In the genomic region with DNA sequence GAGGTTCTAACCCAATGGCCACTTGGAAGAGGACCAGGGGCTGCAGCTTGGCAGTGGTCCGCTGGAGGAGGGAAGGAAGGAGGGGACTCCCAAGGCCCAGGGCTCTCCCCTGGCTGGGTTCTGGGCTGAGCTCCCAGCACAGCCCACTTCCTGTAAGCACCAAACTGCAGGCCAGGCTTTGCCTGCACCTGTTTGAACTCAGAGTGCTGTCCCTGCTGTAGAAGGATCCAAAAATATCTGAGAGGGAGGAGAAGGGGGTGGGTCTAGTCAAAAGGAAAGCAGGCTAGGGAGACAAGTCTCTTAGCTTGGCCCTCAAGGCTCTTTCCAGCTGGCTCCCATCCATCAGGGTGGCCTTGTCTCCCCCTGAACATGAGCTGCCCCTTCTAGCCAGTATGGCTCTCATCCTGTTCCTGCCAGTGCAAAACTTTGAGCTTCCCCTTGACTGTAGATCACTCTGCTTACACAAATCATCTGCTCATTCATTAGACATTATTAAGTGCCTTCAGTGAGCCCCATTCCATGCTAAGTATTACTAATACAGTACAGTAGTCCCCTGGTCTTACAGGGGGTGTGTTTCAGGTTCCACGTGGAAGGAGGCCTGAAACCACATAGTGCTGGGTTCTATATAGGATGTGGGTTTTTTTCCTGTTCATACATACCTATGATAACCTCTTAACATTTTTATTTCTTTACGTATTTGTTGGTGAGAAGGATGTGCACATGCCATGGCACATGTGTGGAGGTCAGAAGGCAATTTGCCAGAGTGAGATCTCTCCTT, we compare ENCODE assay signal across 10 mouse cellular contexts. TPM values are rescaled to one million over a fixed set of nuclear protein-coding genes. Genes with fewer than 3 reads are reported as not detected.
DNase-seq lines count a peak whose midpoint lies in the region; ATAC-seq and TF ChIP-seq lines count a peak whose summit lies in the region.
"Had no signal": no experiment of that assay in that cellular context is flagged by ENCODE, and none has a peak within 500 bp of the region (broad histone marks: within the 10 kb centered on the region; RNA-seq: fewer than 3 reads in every experiment).

No protein-coding gene starts in this region.

- no peak overlapping the region for H3K4me3 ChIP-seq in embryonic facial prominence, embryonic 14.5 days (ENCODE audit: low read depth, low read length)
- H3K4me3 ChIP-seq in embryonic facial prominence, embryonic 10.5 days: no peak overlapping the region
- H3K4me3 ChIP-seq in heart, adult 2 months: no peak overlapping the region
- no peak overlapping the region for H3K4me3 ChIP-seq in kidney, embryonic 15.5 days (replicated peaks)
- H3K4me3 ChIP-seq: embryonic facial prominence, embryonic 13.5 days; megakaryocyte, embryonic 14.5 days had no signal

- ATAC-seq in embryonic facial prominence, embryonic 14.5 days (ENCODE audit: low read depth): peak; percentile 81
- ATAC-seq in kidney, embryonic 15.5 days (replicated peaks; ENCODE audit: low FRiP score): peak; percentile 84

- peaks cover 10% of the 10 kb centered on the region; the same call in 1 of the 2 replicates for H3K4me1 ChIP-seq in embryonic facial prominence, embryonic 14.5 days (ENCODE audit: control insufficient read depth, insufficient read depth, low read length)
- H3K4me1 ChIP-seq in embryonic facial prominence, embryonic 10.5 days: no peaks in the 10 kb centered on the region
- peaks cover 19% of the 10 kb centered on the region for H3K4me1 ChIP-seq in heart, adult 2 months (ENCODE audit: control insufficient read depth, insufficient read depth, low read length)
- peaks cover 22% of the 10 kb centered on the region for H3K4me1 ChIP-seq in kidney, embryonic 15.5 days

- TF ChIP-seq EP300 in heart, adult 2 months (IDR thresholded peaks at IDR 0.05; ENCODE audit: insufficient read depth, low read depth, low read length): peak; percentile 86

- H3K9ac ChIP-seq in embryonic facial prominence, embryonic 14.5 days (ENCODE audit: low read depth, low read length): no peak overlapping the region
- peak overlapping the region; percentile 42 for H3K9ac ChIP-seq in heart, adult 2 months (ENCODE audit: low read depth, low read length)
- H3K9ac ChIP-seq in kidney, embryonic 15.5 days: no peak overlapping the region
- H3K9ac ChIP-seq: embryonic facial prominence, embryonic 13.5 days had no signal

- 67% methylated on average over 3 of the region's 3 CpGs for WGBS in embryonic facial prominence, embryonic 14.5 days
- WGBS in embryonic facial prominence, embryonic 10.5 days: 87% methylated on average over 3 of the region's 3 CpGs
- WGBS in heart, adult 2 months: 19% methylated on average over 3 of the region's 3 CpGs
- WGBS in kidney, embryonic 15.5 days: 53% methylated on average over 3 of the region's 3 CpGs

- H3K36me3 ChIP-seq in embryonic facial prominence, embryonic 14.5 days (ENCODE audit: control insufficient read depth, insufficient read depth, low read length): no peaks in the 10 kb centered on the region
- H3K36me3 ChIP-seq in embryonic facial prominence, embryonic 10.5 days (replicated peaks): no peaks in the 10 kb centered on the region
- peaks cover 24% of the 10 kb centered on the region for H3K36me3 ChIP-seq in heart, adult 2 months (ENCODE audit: control insufficient read depth, insufficient read depth, low read length)
- no peaks in the 10 kb centered on the region for H3K36me3 ChIP-seq in kidney, embryonic 15.5 days
- H3K36me3 ChIP-seq: embryonic facial prominence, embryonic 13.5 days had no signal

- DNase-seq in embryonic facial prominence, embryonic 14.5 days (ENCODE audit: low spot score): peak; percentile 70
- no peak for DNase-seq in embryonic facial prominence, embryonic 10.5 days (ENCODE audit: low spot score)
- peak; percentile 96 for DNase-seq in adipocyte (ENCODE audit: low spot score)
- peak; percentile 76 to 85 for DNase-seq in heart, adult 2 months
- DNase-seq in lung, postnatal 4 days: peak; percentile 14 to 64
- DNase-seq in thymus, postnatal 14 days: peak; percentile 53
- DNase-seq in retina, embryonic 14.5 days (ENCODE audit: low spot score): no peak

- no peak overlapping the region for H3K4me2 ChIP-seq in embryonic facial prominence, embryonic 14.5 days (ENCODE audit: low read depth, low read length)
- no peak overlapping the region for H3K4me2 ChIP-seq in kidney, embryonic 15.5 days
- H3K4me2 ChIP-seq: embryonic facial prominence, embryonic 13.5 days had no signal

- no peaks in the 10 kb centered on the region for H3K79me2 ChIP-seq in heart, adult 2 months (replicated peaks; ENCODE audit: control insufficient read depth, insufficient read depth, low read length)

- TF ChIP-seq CTCF in heart, adult 2 months (IDR thresholded peaks at IDR 0.05): no peak

- peak overlapping the region; percentile 34; the same call in 1 of the 2 replicates for H3K27ac ChIP-seq in embryonic facial prominence, embryonic 14.5 days (replicated peaks; ENCODE audit: low read depth, low read length)
- no peak overlapping the region for H3K27ac ChIP-seq in embryonic facial prominence, embryonic 10.5 days (replicated peaks)
- peak overlapping the region; percentile 68 for H3K27ac ChIP-seq in heart, adult 2 months
- peak overlapping the region; percentile 37; the same call in 1 of the 2 replicates for H3K27ac ChIP-seq in kidney, embryonic 15.5 days
- H3K27ac ChIP-seq: embryonic facial prominence, embryonic 13.5 days had no signal

- intact Hi-C loops in heart, adult 2 months (cut with DNase I): no loop called here

- no peaks in the 10 kb centered on the region for H3K27me3 ChIP-seq in embryonic facial prominence, embryonic 14.5 days (replicated peaks; ENCODE audit: control insufficient read depth, insufficient read depth, low read length)
- no peaks in the 10 kb centered on the region for H3K27me3 ChIP-seq in embryonic facial prominence, embryonic 10.5 days (replicated peaks; ENCODE audit: low read depth, poor library complexity, severe bottlenecking)
- H3K27me3 ChIP-seq in heart, adult 2 months (ENCODE audit: control insufficient read depth, insufficient read depth, low read length): no peaks in the 10 kb centered on the region
- H3K27me3 ChIP-seq in kidney, embryonic 15.5 days: no peaks in the 10 kb centered on the region
- H3K27me3 ChIP-seq: embryonic facial prominence, embryonic 13.5 days had no signal

- no peaks in the 10 kb centered on the region for H3K9me3 ChIP-seq in embryonic facial prominence, embryonic 14.5 days (ENCODE audit: control insufficient read depth, low read length)
- H3K9me3 ChIP-seq in embryonic facial prominence, embryonic 10.5 days: no peaks in the 10 kb centered on the region
- H3K9me3 ChIP-seq in kidney, embryonic 15.5 days (replicated peaks): no peaks in the 10 kb centered on the region
- H3K9me3 ChIP-seq: embryonic facial prominence, embryonic 13.5 days; megakaryocyte, embryonic 14.5 days had no signal

- TF ChIP-seq POLR2A in heart, adult 2 months (IDR thresholded peaks at IDR 0.05; ENCODE audit: insufficient read depth, low read depth, low read length): peak; percentile 39; the same call in 1 of the 2 replicates

RNA-seq across cellular contexts. Expression of a gene that starts 28.8 kb away (rescaled TPM):
- 89.2 and 112 TPM in 2 replicates for polyA plus RNA-seq in embryonic facial prominence, embryonic 14.5 days (2014; fragmentation: Nextera tagmentation; extraction: Ambion mirVana)
- polyA plus RNA-seq in embryonic facial prominence, embryonic 10.5 days (2016; fragmentation: Nextera tagmentation; extraction: Ambion mirVana): 25.5 and 26.6 TPM in 2 replicates
- total RNA-seq in heart, adult 2 months (2021): 100 to 1,000 TPM; 771 to 870 TPM
- 276 and 575 TPM in 2 replicates for polyA plus RNA-seq in heart, adult 2 months (2012; rRNA removed)
- 19.2 and 23.8 TPM in 2 replicates for polyA plus RNA-seq in kidney, embryonic 15.5 days (2015; fragmentation: Nextera tagmentation; extraction: Ambion mirVana)

RNA-seq across cellular contexts. Expression of a gene that starts 46.8 kb away (rescaled TPM):
- 16.6 and 17.2 TPM in 2 replicates for polyA plus RNA-seq in embryonic facial prominence, embryonic 14.5 days (2014; fragmentation: Nextera tagmentation; extraction: Ambion mirVana)
- polyA plus RNA-seq in embryonic facial prominence, embryonic 10.5 days (2016; fragmentation: Nextera tagmentation; extraction: Ambion mirVana): 37.7 and 39.5 TPM in 2 replicates
- total RNA-seq in heart, adult 2 months (2021): 1 to 10 TPM; 3.2 to 3.4 TPM
- 2.4 and 2.9 TPM in 2 replicates for polyA plus RNA-seq in heart, adult 2 months (2012; rRNA removed)
- 24.6 and 25.7 TPM in 2 replicates for polyA plus RNA-seq in kidney, embryonic 15.5 days (2015; fragmentation: Nextera tagmentation; extraction: Ambion mirVana)

Comparison
In these comparisons a context has a peak if more than half of its experiments do, and no peak if none do; other contexts are left out.
1. DNase-seq: peak in embryonic facial prominence, embryonic 14.5 days (single experiment), adipocyte (single experiment), heart, adult 2 months (2 of 2), lung, postnatal 4 days (2 of 2) and thymus, postnatal 14 days (single experiment); none in embryonic facial prominence, embryonic 10.5 days (single experiment) and retina, embryonic 14.5 days (single experiment).